Mouse (Mus musculus) cerebellum, adult 9-10 months (tissue): ENCODE results near the gene Matn3.
"Not testable (repeated sequence)": the region's sequence is repeated elsewhere in the genome, so short reads cannot be mapped to it uniquely, and the experiment has no call there.

Experiments
- DNase-seq: peaks from one replicate; pipeline ENCODE4 v3.0.0; 2022

Gene Matn3

GRCm38 (mm10) chr12:8947714-8948464 lies at the start of gene Matn3:
Gene Matn3 (plus strand): TSS chr12:8947929.
- peak; percentile 30 for DNase-seq

DNA sequence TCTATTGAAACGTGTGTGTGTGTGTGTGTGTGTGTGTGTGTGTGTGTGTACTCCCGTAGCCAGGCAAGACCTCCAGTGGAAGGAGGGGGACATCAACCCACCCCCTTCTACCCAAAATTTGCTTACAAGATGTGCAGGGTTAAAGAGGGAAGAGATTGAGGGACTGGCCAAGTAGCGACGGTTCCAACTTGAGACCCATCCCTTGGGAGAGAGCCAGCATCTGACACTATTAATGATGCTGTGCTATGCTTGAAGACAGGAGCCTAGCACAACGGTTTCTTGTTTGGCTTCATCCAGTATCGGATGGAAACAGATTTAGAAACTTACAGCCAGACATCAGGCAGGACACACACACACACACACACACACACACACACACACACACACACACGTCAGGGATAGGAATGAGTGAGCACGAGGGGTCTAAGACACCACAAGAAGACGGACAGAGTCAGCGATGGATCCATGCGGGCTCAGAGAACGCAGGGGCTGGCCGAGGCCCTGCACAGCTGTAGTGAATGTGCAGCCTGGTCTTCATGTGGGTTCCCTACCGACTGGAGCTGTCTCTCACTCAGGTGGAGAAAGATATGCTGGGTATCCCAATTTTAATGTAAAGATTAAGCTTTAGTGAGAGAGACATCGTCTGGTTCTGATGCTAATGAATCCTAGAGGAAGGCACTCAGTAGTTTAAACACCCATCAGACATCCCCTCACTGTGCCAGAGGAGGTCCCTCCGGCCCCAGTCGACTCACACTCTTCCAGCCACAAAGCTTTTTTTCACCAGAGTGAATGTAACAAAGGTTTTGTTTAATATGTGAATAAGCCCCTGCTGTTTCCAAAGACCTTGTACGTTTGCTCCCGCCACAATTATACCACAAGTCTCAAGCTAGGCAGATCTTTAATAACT lies 48.6 kb upstream of the Matn3 start:
- DNase-seq = no peak

DNA sequence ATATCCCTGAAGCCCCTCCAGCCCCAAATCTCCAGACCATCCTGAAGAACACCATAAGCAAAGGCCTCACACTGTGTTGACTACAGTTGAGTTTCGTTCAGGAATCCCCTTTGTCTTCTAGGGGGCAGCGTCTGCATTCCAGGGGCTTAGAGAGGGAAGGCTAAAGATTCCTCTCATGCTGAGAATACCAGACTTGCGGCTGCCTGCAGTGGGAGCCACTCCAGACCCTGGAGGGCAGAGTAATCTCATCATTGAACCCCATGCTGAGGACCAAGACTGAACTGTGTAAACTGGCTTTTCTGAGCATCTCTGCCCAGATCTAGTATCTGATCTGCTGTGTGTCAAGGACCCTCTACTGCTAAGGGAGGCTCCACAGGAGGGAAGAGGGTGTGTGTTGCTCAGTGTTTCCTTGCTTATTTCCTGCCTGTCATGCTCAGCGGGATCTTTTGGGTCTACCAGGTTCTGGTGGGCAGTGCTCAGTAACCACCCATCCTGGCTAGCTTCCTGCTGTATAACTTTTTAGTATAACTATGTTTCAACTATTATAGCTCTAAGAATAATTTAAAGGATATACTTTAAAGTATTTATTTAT lies 47.5 kb upstream of the Matn3 start:
- DNase-seq = no peak

- no peak for DNase-seq
Measured at GRCm38 (mm10) chr12:8900919-8901663, 46.6 kb upstream of the Matn3 start.

DNA sequence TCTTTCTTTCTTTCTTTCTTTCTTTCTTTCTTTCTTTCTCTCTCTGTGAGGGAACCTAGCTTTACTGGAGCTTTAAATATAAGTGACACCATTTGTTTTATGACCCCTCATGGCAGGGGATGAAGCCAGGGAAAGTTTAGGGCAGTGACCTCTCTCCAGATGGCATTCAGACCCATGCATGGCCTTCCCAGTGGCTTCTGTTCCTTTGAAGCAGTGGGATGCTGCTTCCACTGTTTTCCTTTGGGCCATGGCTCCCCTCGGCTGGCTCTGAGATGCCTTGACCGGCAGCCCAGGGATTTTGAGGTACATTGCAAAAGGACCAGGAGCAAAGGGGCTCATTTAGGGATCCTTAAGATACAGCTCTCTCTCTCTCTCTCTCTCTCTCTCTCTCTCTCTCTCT lies 45.8 kb upstream of the Matn3 start:
- no peak for DNase-seq

DNA sequence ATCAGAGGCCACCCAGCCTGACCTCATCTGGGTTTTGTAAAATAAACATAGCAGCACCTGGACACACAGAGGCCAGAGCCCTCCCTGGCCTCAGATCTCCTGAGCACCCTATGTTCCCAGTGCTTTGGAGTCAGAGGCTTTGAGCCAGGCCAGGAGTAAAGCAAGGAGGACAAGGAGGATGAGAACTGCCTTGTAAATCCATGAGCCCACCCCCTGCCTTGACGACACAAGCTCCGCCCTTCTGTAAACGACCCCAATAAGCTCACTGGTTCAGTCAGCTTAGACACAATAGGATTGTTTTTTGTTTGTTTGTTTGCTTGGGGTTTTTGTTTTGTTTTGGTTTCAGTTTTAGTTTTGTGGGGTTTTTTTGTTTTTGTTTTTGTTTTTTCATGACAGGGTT lies 45.2 kb upstream of the Matn3 start:
- no peak for DNase-seq

- DNase-seq = no peak
Measured at GRCm38 (mm10) chr12:8912860-8913685, 34.7 kb upstream of the Matn3 start.

DNA sequence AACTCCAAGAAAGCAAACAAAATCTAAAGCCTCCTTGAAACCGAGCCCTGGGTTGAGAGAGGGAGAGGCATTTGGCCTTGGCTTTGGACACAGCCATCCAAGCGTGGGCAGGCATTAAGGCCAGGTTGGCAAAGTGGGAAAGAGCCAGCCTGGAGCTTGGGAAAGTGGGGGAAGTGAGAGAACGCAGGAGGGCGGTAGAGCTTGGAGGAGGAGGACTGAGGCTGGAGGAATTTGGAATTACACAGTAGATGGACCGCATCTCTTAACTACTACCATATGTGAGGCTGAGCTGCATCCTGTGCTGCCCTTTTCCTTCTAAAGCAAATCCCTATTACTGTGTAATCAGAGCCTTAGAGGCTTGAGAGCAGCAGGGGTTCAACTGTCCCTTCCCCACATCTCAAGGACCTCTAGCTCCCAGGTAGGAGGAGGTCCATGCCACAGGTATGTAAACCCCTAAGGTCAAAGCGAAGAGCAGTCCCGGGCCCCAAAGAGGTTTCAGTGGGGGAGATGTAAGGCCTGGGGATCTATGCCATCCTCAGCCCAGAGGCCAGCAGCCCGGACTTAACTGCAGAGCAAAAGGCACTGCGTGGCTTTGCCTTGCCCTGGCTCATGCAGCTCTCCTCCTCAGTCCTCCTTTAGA lies 33.9 kb upstream of the Matn3 start:
- no peak for DNase-seq

DNA sequence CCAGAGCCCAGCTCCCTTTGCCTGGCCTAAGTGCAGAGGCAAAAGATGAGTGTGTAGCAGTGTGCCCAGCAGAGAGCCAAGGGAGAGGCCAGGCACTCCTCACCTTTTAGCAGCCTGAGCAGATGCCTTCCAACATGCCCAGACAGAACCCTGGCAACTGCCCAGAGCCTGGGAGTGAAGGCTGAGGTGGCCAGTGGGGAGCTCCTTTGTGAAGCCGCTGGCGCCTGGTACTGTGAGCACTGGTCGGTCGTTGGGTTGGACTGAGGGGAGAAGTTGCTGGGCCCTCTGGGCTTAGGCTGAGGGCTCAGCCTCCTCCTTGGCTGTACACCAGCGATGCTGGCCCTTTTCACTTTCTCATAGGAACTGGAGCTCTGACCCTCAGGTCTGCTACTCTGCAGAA lies 31.4 kb upstream of the Matn3 start:
- DNase-seq = no peak

GRCm38 (mm10) chr12:8919231-8919630 lies 28.5 kb upstream of the Matn3 start:
- DNase-seq = no peak

DNA sequence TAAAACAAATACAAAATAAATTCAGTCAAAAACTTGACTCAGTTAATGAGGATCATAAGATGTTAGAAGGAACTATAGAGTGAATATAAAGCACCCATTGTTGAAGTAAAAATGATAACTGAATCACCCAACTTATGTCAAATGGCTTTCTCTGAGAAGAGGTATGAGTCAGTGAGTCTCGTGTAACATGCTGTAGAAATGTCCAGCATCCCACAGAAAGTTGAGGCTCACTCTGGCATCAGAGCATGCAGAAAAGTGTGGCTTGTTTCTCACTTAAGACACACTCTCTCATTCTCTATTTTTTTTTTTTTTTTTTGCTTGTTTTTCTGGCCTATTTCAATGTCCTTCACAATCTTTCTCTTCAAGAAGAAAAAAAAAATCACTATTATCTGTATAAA lies 26.7 kb upstream of the Matn3 start:
- DNase-seq = no peak

DNA sequence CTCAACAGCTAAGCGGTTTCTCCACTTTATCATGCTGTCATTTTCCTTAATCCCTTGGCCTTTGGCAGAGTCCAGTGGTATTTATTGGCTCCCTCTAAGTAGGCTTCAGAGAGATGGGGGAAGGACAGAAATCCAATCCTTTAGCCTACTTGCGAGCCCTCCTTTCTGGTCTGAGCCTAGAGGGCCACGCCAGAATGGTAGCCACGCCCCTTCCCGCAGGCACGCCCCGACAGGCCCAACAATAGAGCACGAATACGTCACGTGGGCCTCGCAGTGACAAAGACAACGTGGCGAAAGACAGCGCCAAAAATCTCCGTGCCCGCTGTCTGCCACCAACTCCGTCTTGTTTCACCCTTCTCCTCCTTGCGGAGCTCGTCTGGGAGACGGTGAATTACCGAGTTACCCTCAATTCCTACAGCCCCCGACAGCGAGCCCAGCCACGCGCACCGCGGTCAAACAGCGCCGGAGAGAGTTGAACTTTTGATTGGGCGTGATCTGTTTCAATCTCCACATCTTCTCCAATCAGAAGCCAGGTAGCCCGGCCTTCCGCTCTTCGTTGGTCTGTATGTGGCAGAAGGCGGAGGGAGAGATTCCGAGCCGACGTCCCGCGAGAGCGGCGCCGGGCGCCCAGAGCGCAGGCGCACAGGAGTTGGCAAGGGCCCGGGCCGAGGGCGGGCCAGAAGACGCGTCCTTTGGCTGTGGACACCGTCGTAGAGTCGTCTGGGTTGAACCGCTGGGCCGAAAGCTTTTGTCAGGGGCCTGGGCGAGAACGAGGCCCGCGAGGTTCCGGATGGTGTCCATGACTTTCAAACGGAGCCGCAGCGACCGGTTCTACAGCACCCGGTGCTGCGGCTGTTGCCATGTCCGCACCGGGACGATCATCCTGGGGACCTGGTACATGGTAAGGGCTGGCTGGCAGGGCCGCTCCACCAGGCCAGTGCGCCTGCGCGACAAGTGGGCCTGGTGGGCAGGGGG lies 26.0 kb upstream of the Matn3 start, which contains the start of gene Laptm4a:
Laptm4a (plus strand) TSS at position 271 of the 975 bp plus-strand sequence.
- peak; percentile 98 for DNase-seq

- no peak for DNase-seq
Measured at GRCm38 (mm10) chr12:8922369-8923124, 25.2 kb upstream of the Matn3 start.

DNA sequence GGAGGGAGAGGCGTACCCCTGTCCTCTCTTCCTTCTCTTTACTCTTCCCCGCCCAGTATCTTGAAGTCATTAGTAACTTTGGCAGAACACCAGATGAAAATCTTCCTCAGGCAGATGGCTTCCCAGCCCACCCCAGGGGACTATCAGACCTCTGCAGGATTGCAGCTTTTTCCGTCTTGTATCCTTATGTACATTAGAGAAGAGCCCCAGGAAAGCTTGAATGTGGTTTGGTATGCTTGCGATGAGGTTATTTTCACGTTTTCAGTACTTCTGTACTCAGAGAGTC lies 24.7 kb upstream of the Matn3 start:
- DNase-seq = peak; percentile 66

GRCm38 (mm10) chr12:8923603-8924002 lies 24.1 kb upstream of the Matn3 start:
- DNase-seq = no peak

DNA sequence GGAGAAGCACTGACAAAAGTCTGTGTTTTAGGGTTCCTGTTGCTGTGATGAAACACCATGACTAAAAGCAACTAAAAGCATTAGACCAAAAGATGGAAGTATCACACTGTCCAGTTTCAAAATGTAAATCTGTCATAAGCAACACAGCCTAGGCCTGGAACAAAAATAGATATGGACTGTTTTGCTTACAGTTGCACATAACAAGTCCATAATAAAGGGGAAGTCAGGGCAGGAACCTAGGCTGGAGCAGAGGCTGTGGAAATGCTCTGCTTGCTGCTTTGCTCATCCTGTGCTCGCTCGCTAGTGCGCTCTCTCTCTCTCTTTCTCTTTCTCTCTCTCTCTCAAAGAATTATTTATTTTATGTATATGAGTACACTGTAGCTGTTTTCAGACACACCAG lies 20.1 kb upstream of the Matn3 start:
- no peak for DNase-seq

GRCm38 (mm10) chr12:8928766-8929165 lies 19.0 kb upstream of the Matn3 start:
- no peak for DNase-seq

- no peak for DNase-seq
Measured at GRCm38 (mm10) chr12:8931083-8931482, 16.6 kb upstream of the Matn3 start.

DNA sequence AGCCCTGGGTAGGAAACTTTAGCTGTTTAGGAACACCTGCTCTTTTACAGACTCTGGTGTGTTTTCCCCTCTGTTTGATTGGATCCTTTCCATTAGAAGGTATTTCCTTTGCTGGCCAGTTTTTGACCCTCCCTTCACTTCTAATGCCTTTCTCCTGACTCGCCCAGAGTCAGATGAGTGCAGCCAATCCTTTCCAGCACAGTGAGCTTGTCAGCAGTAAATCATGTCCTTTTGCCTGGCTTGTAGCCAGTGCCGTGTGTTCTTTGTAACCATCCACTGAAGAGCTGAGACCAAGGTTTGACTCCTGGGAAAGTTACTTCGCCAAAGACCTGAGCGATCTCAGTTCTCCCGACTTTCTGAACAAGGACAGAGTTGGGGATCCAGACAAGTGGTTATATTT lies 12.4 kb upstream of the Matn3 start:
- DNase-seq = no peak

GRCm38 (mm10) chr12:8936210-8936609 lies 11.5 kb upstream of the Matn3 start:
- DNase-seq = not testable (repeated sequence)
